Mouse (Mus musculus) erythroblast, embryonic 14.5 days (primary cell): ENCODE measurements around the gene Pdk2.

Experiments
- GATA1 ChIP-seq: IDR thresholded peaks from 2 replicates; pipeline ENCODE4 v1.6.1; 2012; ENCODE audit warnings: low read length, inconsistent platforms, mixed read lengths
- TAL1 ChIP-seq: IDR thresholded peaks from 3 replicates; pipeline ENCODE4 v1.6.1; 2012; ENCODE audit warnings: low read length, inconsistent platforms, mixed read lengths

DNA sequence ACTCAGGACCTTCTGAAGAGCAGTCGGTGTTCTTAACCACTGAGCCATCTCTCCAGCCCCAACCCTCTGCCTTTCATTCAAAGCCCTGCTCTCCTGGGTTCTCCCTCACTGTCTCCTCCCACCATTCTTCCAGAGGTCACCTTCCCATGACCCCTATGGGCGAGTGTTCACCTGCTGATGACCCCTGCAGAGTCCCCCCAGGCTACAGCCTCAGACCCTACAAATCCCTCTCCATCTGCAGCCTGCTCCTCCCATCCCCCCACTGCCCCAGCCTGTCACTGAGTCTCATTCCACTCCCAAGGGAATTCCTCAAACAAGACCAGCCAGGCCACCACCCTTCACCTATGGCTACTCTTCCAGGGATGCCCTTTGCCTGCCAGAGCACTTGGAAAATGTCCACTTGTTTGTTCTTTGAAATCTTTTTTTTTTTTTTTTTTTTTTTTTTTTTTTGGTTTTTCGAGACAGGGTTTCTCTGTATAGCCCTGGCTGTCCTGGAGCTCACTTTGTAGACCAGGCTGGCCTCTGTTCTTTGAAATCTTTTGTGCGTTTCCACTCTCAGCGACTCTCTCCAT lies 43.7 kb upstream of the Pdk2 start:
- TF ChIP-seq GATA1: no peak
- no peak for TF ChIP-seq TAL1
